Mouse (Mus musculus) erythroblast, adult 5-6 weeks (primary cell): ENCODE measurements around the gene Glb1l. TPM values are rescaled to one million over a fixed set of nuclear protein-coding genes. Genes with fewer than 3 reads are reported as not detected.

Source experiments
- ATAC-seq: replicated peaks from 2 replicates; pipeline ENCODE4 v1.8.0; 2016; ENCODE audit warnings: moderate number of reproducible peaks, mild to moderate bottlenecking, moderate TSS enrichment, inconsistent platforms; ENCODE audit not compliant: poor library complexity, low FRiP score, severe bottlenecking
- total RNA-seq, 2 experiments: library from RNA; stranded (forward) in 1 of 2; stranded (reverse) in 1 of 2; fragments of 150-400 nt in 1 of 2; fragments of 200-764, 138-1000 nt in 1 of 2; gene quantifications; 2 replicates each; pipeline versions ENCODE4 v1.2.3 to v1.2.4; 2015 to 2017; ENCODE audit warnings: low replicate concordance in 2 of 2

Glb1l gene
- total RNA-seq (2015; ENCODE audit: low replicate concordance) (12.3 and 12.9 TPM in 2 replicates), total RNA-seq (2017; ENCODE audit: low replicate concordance) (8.1 and 8.6 TPM in 2 replicates)

- ATAC-seq: peak; percentile 83
Measured at GRCm38 (mm10) chr1:75210136-75211087, at the start of gene Glb1l, which contains the start of gene Stk16. Gene Glb1l (minus strand): TSS chr1:75210813. Gene Stk16 (plus strand): TSS chr1:75210838.

- ATAC-seq: no peak
Measured at GRCm38 (mm10) chr1:75255516-75256046, 45.0 kb upstream of the Glb1l start.

- ATAC-seq: no peak
Measured at GRCm38 (mm10) chr1:75254625-75255013, 44.0 kb upstream of the Glb1l start.

- peak; percentile 60 for ATAC-seq
Measured at GRCm38 (mm10) chr1:75253849-75254624, 43.4 kb upstream of the Glb1l start.

GRCm38 (mm10) chr1:75253029-75253428, 42.4 kb upstream of the Glb1l start:
- no peak for ATAC-seq

GRCm38 (mm10) chr1:75252308-75252707, 41.7 kb upstream of the Glb1l start:
- ATAC-seq: no peak

- ATAC-seq: peak; percentile 89
Measured at GRCm38 (mm10) chr1:75251112-75251970, 40.7 kb upstream of the Glb1l start.

- ATAC-seq: no peak
Measured at GRCm38 (mm10) chr1:75250498-75250897, 39.9 kb upstream of the Glb1l start.

- ATAC-seq: no peak
Measured at GRCm38 (mm10) chr1:75248041-75248772, 37.6 kb upstream of the Glb1l start.

- no peak for ATAC-seq
Measured at GRCm38 (mm10) chr1:75247071-75247930, 36.7 kb upstream of the Glb1l start.

GRCm38 (mm10) chr1:75244836-75245235, 34.2 kb upstream of the Glb1l start:
- ATAC-seq: no peak

GRCm38 (mm10) chr1:75244175-75244826, 33.7 kb upstream of the Glb1l start:
- ATAC-seq: peak; percentile 24; the same call in 1 of the 2 replicates

- no peak for ATAC-seq
Measured at GRCm38 (mm10) chr1:75243411-75243810, 32.8 kb upstream of the Glb1l start.

- no peak for ATAC-seq
Measured at GRCm38 (mm10) chr1:75239591-75239990, 29.0 kb upstream of the Glb1l start.

GRCm38 (mm10) chr1:75236117-75237050, 25.8 kb upstream of the Glb1l start, which contains the start of gene Dnajb2:
Gene Dnajb2 (plus strand): TSS chr1:75236406.
- ATAC-seq: peak; percentile 82

- peak; percentile 64 for ATAC-seq
Measured at GRCm38 (mm10) chr1:75234606-75235005, 24.0 kb upstream of the Glb1l start.
